Mouse (Mus musculus) small intestine, adult 2 months (tissue): ENCODE results near the gene Pfn4. TPM values are rescaled to one million over a fixed set of nuclear protein-coding genes. Genes with fewer than 3 reads are reported as not detected.
"Not testable (repeated sequence)": the region's sequence is repeated elsewhere in the genome, so short reads cannot be mapped to it uniquely, and the experiment has no call there.

Experiments
- H3K27ac ChIP-seq: fragments of 200-500 bp; 2 replicates; pipeline ENCODE4 v1.5.1; 2012; ENCODE audit warnings: low read depth, low read length, control low read depth, inconsistent platforms; ENCODE audit not compliant: insufficient read depth
- H3K27me3 ChIP-seq: fragments of 200-500 bp; 2 replicates; pipeline ENCODE4 v1.6.1; 2012; ENCODE audit warnings: mild to moderate bottlenecking, moderate library complexity, low read length, inconsistent platforms; ENCODE audit not compliant: control insufficient read depth, insufficient read depth
- H3K36me3 ChIP-seq: fragments of 200-500 bp; 2 replicates; pipeline ENCODE4 v1.6.1; 2012; ENCODE audit warnings: mild to moderate bottlenecking, low read length, control low read depth, inconsistent platforms; ENCODE audit not compliant: control insufficient read depth, insufficient read depth
- H3K4me1 ChIP-seq: fragments of 200-500 bp; 2 replicates; pipeline ENCODE4 v1.6.1; 2012; ENCODE audit warnings: low read length, inconsistent platforms, mixed read lengths; ENCODE audit not compliant: control insufficient read depth, insufficient read depth, insufficient read length
- H3K4me3 ChIP-seq: fragments of 200-500 bp; 2 replicates; pipeline ENCODE4 v1.5.1; 2012; ENCODE audit warnings: low read depth, mild to moderate bottlenecking, control low read depth, inconsistent platforms, low read length, moderate library complexity
- CTCF ChIP-seq: fragments of 200-500 bp; IDR thresholded peaks from 2 replicates; pipeline ENCODE4 v1.5.1; 2012; ENCODE audit warnings: low read depth, mild to moderate bottlenecking, control low read depth, inconsistent platforms, low read length, moderate library complexity, mixed read lengths; ENCODE audit not compliant: insufficient replicate concordance, insufficient read length; ENCODE audit errors: extremely low read depth
- POLR2A ChIP-seq: fragments of 200-500 bp; IDR thresholded peaks from 2 replicates; pipeline ENCODE4 v1.6.1; 2012; ENCODE audit warnings: low read depth, mild to moderate bottlenecking, control low read depth, inconsistent platforms, low read length, moderate library complexity
- WGBS: fragments of 180-500 bp; shearing (Covaris S2); methylation state at CpG from one replicate; pipeline ENCODE4 v1.1.7; 2018; 5-methylcytosine and 5-hydroxymethylcytosine counted together
- polyA plus RNA-seq: library from polyadenylated mRNA; depleted of rRNA; stranded (reverse); fragments of >200 nt; gene quantifications from 2 replicates; pipeline ENCODE4 v1.2.3, GENCODE M21; 2012

Pfn4 gene
- polyA plus RNA-seq, 1 experiment = not detected

DNA sequence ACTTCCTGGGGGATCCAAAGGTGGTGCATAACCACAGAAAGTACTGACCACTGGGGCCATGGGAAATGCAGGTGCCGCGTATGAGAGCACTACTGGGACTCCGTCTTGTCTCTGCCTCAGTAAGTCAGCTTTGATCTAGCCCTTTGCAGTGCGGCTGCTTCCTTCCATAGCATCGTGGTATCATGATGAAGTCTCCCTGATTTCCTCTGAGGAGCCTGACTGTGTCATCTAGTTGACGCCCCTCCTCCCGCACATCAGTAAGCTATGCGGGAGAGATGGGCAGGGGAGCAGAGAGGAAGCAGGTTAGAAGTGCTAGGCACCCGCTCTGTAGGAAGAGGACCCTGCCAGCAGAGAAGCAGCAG is 6.7 kb downstream of the Pfn4 start:
- WGBS = 71% methylated on average over 9 of the region's 9 CpGs
- Histone ChIP-seq H3K27ac (no peak overlapping the region), H3K4me1 (no peaks in the 10 kb centered on the region), H3K36me3 (no peaks in the 10 kb centered on the region), H3K27me3 (no peaks in the 10 kb centered on the region), H3K4me3 (no peak overlapping the region)
- TF ChIP-seq CTCF = no peak
- no peak for TF ChIP-seq POLR2A

DNA sequence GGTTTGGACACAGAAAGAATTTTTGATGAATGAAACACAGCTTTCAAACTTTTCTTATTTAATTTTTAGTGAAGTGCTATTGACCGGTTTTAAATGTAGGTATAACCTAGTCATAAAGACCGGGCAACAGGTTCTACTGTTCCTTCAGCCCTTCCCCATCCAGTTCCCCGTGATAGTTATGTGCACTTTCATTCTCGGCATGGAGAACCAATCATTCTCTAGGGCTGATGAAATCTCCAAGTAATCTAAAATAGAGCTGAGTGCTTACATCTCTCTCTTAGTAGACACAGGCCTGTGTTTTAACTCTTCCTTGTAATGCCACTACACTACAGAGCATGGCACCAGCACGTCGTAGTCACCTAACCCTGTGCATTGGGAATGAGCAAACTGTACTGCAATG is 8.9 kb downstream of the Pfn4 start:
- H3K36me3 ChIP-seq = no peaks in the 10 kb centered on the region
- no peak overlapping the region for H3K27ac ChIP-seq
- no peaks in the 10 kb centered on the region for H3K27me3 ChIP-seq
- TF ChIP-seq POLR2A = no peak
- H3K4me1 ChIP-seq = no peaks in the 10 kb centered on the region
- 78% methylated on average over 6 of the region's 6 CpGs for WGBS
- H3K4me3 ChIP-seq = no peak overlapping the region

DNA sequence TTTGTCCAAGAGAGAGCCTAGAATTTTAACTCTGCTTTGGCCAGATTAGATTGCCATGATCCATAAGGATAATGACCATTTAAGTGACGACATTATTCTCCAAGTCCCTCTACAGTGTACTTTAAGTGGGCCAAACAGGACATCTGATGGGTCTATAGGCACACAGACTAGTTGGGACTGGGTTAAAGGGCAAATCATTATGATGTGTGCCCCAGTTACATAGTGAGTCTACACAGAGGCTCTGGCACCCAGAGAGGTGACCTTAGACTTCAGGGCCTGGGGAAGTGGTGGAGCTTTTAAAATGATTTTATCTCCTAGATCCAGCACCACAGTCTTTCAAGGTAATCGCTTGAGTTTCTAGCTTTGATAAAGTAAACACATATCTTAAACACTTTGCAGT is 11.4 kb downstream of the Pfn4 start:
- no peak overlapping the region for H3K27ac ChIP-seq
- H3K4me1 ChIP-seq = no peaks in the 10 kb centered on the region
- no peaks in the 10 kb centered on the region for H3K27me3 ChIP-seq
- TF ChIP-seq CTCF (no peak), POLR2A (no peak)
- 58% methylated on average over 2 of the region's 2 CpGs for WGBS
- H3K36me3 ChIP-seq = no peaks in the 10 kb centered on the region
- no peak overlapping the region for H3K4me3 ChIP-seq

DNA sequence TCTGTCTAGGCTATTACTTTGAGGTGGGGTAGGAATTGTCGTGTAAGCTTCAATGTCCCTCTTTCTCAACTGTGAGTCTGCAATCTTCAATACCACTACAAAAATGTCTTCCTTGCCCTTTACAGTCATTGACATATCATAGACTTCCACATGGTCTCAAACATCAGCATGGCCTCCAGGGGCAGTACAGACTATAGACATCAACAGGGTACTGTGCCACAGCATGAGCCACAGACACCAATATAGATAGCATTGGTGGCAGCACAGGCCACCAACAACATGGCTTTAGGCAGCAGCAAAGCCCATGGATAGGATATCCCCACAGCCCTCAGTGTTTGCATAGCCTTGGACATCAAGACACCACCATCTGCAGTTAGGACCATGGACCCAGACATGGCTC is 12.4 kb downstream of the Pfn4 start:
- H3K4me3 ChIP-seq = no peak overlapping the region
- no peaks in the 10 kb centered on the region for H3K27me3 ChIP-seq
- 85% methylated on average over 1 of the region's 1 CpGs for WGBS
- no peak overlapping the region for H3K27ac ChIP-seq
- TF ChIP-seq CTCF (no peak), POLR2A (no peak)
- no peaks in the 10 kb centered on the region for H3K36me3 ChIP-seq
- H3K4me1 ChIP-seq = no peaks in the 10 kb centered on the region

DNA sequence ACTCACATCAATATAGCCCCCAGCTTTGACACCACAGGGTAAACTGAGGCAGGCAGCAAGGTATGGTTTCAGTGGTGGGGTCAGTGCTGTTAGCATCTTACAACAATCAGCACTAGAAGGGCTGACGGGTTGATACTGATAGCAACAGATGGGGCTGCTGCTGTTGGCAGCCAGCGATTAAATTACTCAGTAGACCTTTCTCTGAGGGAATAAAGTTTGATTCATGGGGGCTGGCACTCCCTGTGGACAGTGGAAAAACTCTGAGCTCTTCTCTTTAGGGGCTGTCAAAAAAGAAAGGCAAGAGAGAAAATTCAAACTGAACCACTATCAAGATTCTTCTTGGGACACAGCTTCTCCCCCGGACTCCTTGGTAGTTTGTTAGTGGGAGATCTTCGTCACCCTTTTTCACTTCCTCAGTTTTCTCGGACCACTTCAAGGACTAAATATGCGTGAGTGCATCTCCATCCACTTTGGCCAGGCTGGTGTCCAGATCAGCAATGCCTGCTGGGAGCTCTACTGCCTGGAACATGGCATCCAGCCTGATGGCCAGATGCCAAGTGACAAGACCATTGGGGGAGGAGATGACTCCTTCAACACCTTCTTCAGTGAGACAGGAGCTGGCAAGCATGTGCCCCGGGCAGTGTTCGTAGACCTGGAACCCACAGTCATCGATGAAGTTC is 13.0 kb downstream of the Pfn4 start:
- WGBS = 86% methylated on average over 9 of the region's 9 CpGs
- not testable (repeated sequence) for H3K27me3 ChIP-seq, H3K36me3 ChIP-seq, H3K4me3 ChIP-seq, H3K27ac ChIP-seq, H3K4me1 ChIP-seq

DNA sequence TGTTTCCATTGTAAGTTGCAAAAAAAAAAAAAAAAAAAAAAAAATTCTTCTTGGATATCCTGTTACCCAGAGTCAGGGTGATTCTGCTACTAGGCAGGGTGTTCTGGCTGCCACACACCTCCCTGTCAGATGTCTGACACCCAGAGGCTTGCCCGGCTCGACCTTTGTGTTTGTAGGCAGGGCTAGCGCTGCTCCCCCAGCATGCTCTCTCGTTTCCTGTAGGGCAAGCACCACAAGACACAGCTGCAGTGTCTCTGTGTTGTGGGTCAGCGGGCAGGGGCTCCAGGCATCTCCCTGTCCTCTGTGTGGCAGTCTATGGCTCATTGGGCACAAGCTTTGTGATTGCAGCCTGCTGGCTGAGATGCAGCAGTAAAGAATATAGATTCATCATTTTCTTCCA is 14.8 kb downstream of the Pfn4 start:
- no peak overlapping the region for H3K27ac ChIP-seq
- H3K4me3 ChIP-seq = no peak overlapping the region
- WGBS = 40% methylated on average over 5 of the region's 5 CpGs
- H3K4me1 ChIP-seq = no peaks in the 10 kb centered on the region
- H3K27me3 ChIP-seq = no peaks in the 10 kb centered on the region
- H3K36me3 ChIP-seq = no peaks in the 10 kb centered on the region
- no peak for TF ChIP-seq POLR2A
- no peak for TF ChIP-seq CTCF

DNA sequence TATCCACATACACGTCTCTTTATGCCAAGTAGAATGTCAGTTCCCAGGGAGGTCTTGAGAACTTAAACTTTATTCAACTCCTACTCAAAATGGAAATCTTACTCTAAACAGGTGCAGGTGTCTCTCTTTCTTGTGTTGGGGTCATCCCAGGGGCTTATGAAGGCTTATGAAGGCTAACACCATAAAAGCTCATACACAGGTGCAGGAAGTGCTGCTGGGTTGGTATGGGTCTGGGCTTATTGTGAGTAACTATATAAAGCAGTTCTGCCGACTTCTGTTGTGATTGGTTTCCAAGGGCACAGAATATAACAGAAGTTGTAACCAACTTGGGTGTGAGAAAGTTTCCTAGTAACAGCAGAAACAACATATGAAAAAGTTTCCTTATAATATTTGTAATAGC is 15.6 kb downstream of the Pfn4 start:
- Histone ChIP-seq H3K36me3 (no peaks in the 10 kb centered on the region), H3K27me3 (no peaks in the 10 kb centered on the region), H3K4me1 (no peaks in the 10 kb centered on the region), H3K27ac (no peak overlapping the region), H3K4me3 (no peak overlapping the region)
- WGBS = 55% methylated on average over 2 of the region's 2 CpGs
- TF ChIP-seq CTCF (no peak), POLR2A (no peak)

DNA sequence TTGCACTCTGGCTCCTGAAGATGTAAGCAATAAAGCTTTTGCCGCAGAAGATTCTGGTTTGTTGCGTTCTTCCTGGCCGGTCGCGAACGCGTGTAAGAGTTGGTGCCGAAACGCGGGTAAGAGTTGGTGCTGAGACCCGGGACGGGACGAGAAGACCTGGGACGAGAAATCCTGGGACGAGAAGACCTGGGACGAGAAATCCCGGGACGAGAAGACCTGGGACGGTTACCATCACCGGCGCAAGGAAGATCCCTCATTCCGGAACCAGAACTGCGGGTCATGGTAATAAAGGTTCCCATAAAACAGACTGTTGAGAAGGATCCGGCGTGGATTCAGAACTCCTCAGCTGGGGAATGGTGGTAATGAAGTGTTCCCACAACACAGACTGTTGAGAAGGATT is 19.3 kb downstream of the Pfn4 start:
- H3K27ac ChIP-seq, H3K4me3 ChIP-seq, H3K36me3 ChIP-seq, H3K27me3 ChIP-seq, H3K4me1 ChIP-seq: not testable (repeated sequence)
- WGBS = 96% methylated on average over 25 of the region's 25 CpGs

DNA sequence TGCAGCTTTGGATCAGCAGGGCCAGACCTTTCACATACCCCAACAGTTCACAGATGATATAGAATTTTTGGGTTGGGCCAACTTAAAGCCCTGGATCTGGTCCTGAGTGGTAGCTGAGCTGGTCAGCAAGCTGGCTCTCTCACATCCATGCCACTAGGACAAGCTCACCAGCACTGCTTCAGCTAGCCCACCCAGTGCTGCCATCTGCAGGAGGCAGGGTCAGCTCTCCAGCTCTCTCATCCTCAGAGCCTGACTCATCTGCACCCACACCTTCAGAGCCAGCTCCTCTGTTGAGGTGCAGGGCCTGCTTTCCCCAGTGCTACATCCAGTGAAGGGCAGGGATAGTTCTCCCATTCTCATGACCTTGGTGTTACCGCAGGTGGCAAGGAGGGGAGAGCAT is 24.9 kb downstream of the Pfn4 start:
- TF ChIP-seq POLR2A = no peak
- no peak for TF ChIP-seq CTCF
- no peaks in the 10 kb centered on the region for H3K4me1 ChIP-seq
- H3K4me3 ChIP-seq = no peak overlapping the region
- 70% methylated on average over 1 of the region's 1 CpGs for WGBS
- H3K27ac ChIP-seq = no peak overlapping the region
- no peaks in the 10 kb centered on the region for H3K36me3 ChIP-seq
- no peaks in the 10 kb centered on the region for H3K27me3 ChIP-seq

DNA sequence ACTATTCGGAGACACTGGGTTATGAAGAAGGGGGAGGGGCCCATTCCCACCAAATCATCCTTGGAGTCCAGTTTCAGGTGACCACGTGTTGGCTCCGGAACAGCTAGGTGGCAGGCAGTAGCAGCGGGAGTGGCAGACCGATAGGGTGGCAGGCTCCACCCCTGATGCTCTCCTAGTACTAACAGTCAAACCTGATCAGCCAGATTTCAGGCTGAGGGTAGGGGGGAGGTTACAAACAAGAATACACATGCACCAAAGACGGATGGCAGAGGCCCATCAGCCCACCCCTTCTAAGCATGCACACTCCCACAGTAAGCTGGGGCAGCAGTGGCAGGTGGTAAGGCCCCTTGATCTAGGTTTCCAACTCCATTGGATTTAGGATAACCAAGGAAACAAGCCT is 28.6 kb downstream of the Pfn4 start:
- not testable (repeated sequence) for H3K27me3 ChIP-seq, H3K27ac ChIP-seq, H3K36me3 ChIP-seq, H3K4me3 ChIP-seq, H3K4me1 ChIP-seq
- WGBS = 47% methylated on average over 6 of the region's 6 CpGs
